Mouse (Mus musculus): ENCODE measurements around the gene Hmgn3. TPM values are rescaled to one million over a fixed set of nuclear protein-coding genes. Genes with fewer than 3 reads are reported as not detected.

The Hmgn3 gene
- polyA plus RNA-seq (2014; fragmentation: Nextera tagmentation; extraction: Ambion mirVana), result 121 and 128 TPM in 2 replicates

GRCm38 (mm10) chr9:83146446-83147188 lies at the start of gene Hmgn3:
TSS of gene Hmgn3 (minus strand) at chr9:83146685.
- no peaks in the 10 kb centered on the region for H3K36me3 ChIP-seq (ENCODE audit: control insufficient read depth, insufficient read depth, low read length)
- H3K4me3 ChIP-seq (ENCODE audit: control insufficient read depth in 1 of 2, insufficient read depth in 1 of 2, low read depth in 1 of 2, low read length in 2 of 2), result peak within 1 kb of the TSS; percentile 64 to 79
- peak; percentile 95 for ATAC-seq (ENCODE audit: insufficient number of reproducible peaks, insufficient read depth, low FRiP score, low read depth)
- WGBS, result 10% methylated on average over 28 of the region's 28 CpGs
- H3K27me3 ChIP-seq (ENCODE audit: control insufficient read depth, insufficient read depth, low read length), result no peaks in the 10 kb centered on the region
- peak within 1 kb of the TSS; percentile 94 for H3K4me2 ChIP-seq (ENCODE audit: low read length)
- H3K27ac ChIP-seq (replicated peaks in 1 of 2; ENCODE audit: control insufficient read depth in 1 of 2, insufficient read depth in 1 of 2, low read depth in 2 of 2, low read length in 2 of 2), result peak within 1 kb of the TSS; percentile 66 to 79
- H3K9ac ChIP-seq (ENCODE audit: low read length), result peak within 1 kb of the TSS; percentile 78
- H3K4me1 ChIP-seq (ENCODE audit: control insufficient read depth in 2 of 2, insufficient read depth in 2 of 2, low read length in 2 of 2), result peaks cover 3 to 6% of the 10 kb centered on the region in 2 experiments; a peak in 2 of 4 replicates
- no peaks in the 10 kb centered on the region for H3K9me3 ChIP-seq (ENCODE audit: control insufficient read depth, low read length)

DNA sequence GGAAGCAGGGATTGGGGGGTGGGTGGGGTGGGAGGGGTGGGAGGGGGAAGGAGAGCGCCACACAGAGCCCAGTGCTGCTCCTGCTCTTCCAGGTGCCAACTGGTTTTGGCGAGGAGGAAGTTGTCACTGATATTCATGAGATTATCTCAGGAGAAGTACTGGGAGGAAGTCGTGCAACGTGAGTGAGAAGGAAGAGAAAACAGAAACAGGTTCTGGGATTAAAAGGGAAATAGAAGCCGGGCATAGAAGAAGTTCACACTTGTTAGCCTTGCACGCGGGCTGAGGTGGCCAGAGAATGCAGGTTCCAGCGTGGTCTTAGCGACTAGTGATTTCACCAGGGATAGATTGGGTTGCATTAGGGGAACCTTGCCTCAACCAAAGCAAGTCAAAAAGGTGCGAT lies 49.3 kb upstream of the Hmgn3 start:
- Histone ChIP-seq H3K9ac (ENCODE audit: low read length) (no peak overlapping the region), H3K4me1 (ENCODE audit: control insufficient read depth in 2 of 2, insufficient read depth in 2 of 2, low read length in 2 of 2) (no peaks in the 10 kb centered on the region), H3K36me3 (ENCODE audit: control insufficient read depth, insufficient read depth, low read length) (no peaks in the 10 kb centered on the region), H3K27ac (replicated peaks in 1 of 2; ENCODE audit: control insufficient read depth in 1 of 2, insufficient read depth in 1 of 2, low read depth in 2 of 2, low read length in 2 of 2) (no peak overlapping the region), H3K9me3 (ENCODE audit: control insufficient read depth, low read length) (no peaks in the 10 kb centered on the region), H3K4me3 (ENCODE audit: control insufficient read depth in 1 of 2, insufficient read depth in 1 of 2, low read depth in 1 of 2, low read length in 2 of 2) (no peak overlapping the region), H3K27me3 (ENCODE audit: control insufficient read depth, insufficient read depth, low read length) (no peaks in the 10 kb centered on the region), H3K4me2 (ENCODE audit: low read length) (no peak overlapping the region)
- WGBS, result 64% methylated on average over 10 of the region's 10 CpGs
- no peak for ATAC-seq (ENCODE audit: insufficient number of reproducible peaks, insufficient read depth, low FRiP score, low read depth)

- H3K4me2 ChIP-seq (ENCODE audit: low read length), result no peak overlapping the region
- no peaks in the 10 kb centered on the region for H3K4me1 ChIP-seq (ENCODE audit: control insufficient read depth in 2 of 2, insufficient read depth in 2 of 2, low read length in 2 of 2)
- ATAC-seq (ENCODE audit: insufficient number of reproducible peaks, insufficient read depth, low FRiP score, low read depth), result no peak
- H3K9ac ChIP-seq (ENCODE audit: low read length), result no peak overlapping the region
- no peaks in the 10 kb centered on the region for H3K27me3 ChIP-seq (ENCODE audit: control insufficient read depth, insufficient read depth, low read length)
- no peak overlapping the region for H3K4me3 ChIP-seq (ENCODE audit: control insufficient read depth in 1 of 2, insufficient read depth in 1 of 2, low read depth in 1 of 2, low read length in 2 of 2)
- 70% methylated on average over 6 of the region's 6 CpGs for WGBS
- no peak overlapping the region for H3K27ac ChIP-seq (replicated peaks in 1 of 2; ENCODE audit: control insufficient read depth in 1 of 2, insufficient read depth in 1 of 2, low read depth in 2 of 2, low read length in 2 of 2)
- no peaks in the 10 kb centered on the region for H3K9me3 ChIP-seq (ENCODE audit: control insufficient read depth, low read length)
- H3K36me3 ChIP-seq (ENCODE audit: control insufficient read depth, insufficient read depth, low read length), result no peaks in the 10 kb centered on the region
These were observed 48.5 kb upstream of the Hmgn3 start for GRCm38 (mm10) chr9:83195007-83195406.

DNA sequence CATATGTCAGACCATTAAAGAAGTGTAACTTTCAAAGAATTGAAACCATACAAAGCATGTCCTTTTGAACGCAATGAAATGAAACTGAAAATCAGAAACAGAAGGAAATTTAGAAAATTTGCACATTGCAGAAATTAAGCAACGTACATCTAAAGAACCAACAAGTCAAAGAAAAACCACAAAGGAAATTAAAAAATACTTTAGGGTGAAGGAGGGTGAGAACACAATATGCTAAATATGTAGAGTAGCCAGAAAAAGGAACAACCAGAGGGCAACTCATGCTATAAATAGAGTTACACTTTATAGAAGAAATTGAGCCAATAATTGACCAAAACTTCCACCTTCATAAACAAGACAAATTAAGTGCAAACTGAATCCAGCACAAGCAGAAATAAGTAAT lies 41.3 kb upstream of the Hmgn3 start:
- 80% methylated on average over 2 of the region's 2 CpGs for WGBS
- Histone ChIP-seq H3K4me3 (ENCODE audit: control insufficient read depth in 1 of 2, insufficient read depth in 1 of 2, low read depth in 1 of 2, low read length in 2 of 2) (no peak overlapping the region), H3K27ac (replicated peaks in 1 of 2; ENCODE audit: control insufficient read depth in 1 of 2, insufficient read depth in 1 of 2, low read depth in 2 of 2, low read length in 2 of 2) (no peak overlapping the region), H3K27me3 (ENCODE audit: control insufficient read depth, insufficient read depth, low read length) (no peaks in the 10 kb centered on the region), H3K4me1 (ENCODE audit: control insufficient read depth in 2 of 2, insufficient read depth in 2 of 2, low read length in 2 of 2) (no peaks in the 10 kb centered on the region), H3K4me2 (ENCODE audit: low read length) (no peak overlapping the region), H3K36me3 (ENCODE audit: control insufficient read depth, insufficient read depth, low read length) (no peaks in the 10 kb centered on the region), H3K9ac (ENCODE audit: low read length) (no peak overlapping the region), H3K9me3 (ENCODE audit: control insufficient read depth, low read length) (no peaks in the 10 kb centered on the region)
- ATAC-seq (ENCODE audit: insufficient number of reproducible peaks, insufficient read depth, low FRiP score, low read depth), result no peak

- no peaks in the 10 kb centered on the region for H3K27me3 ChIP-seq (ENCODE audit: control insufficient read depth, insufficient read depth, low read length)
- peak overlapping the region; percentile 94 for H3K4me2 ChIP-seq (ENCODE audit: low read length)
- peaks cover 3% of the 10 kb centered on the region; the same call in 1 of the 2 replicates for H3K9me3 ChIP-seq (ENCODE audit: control insufficient read depth, low read length)
- peak overlapping the region; percentile 78 for H3K9ac ChIP-seq (ENCODE audit: low read length)
- ATAC-seq (ENCODE audit: insufficient number of reproducible peaks, insufficient read depth, low FRiP score, low read depth), result peak; percentile 62
- H3K36me3 ChIP-seq (ENCODE audit: control insufficient read depth, insufficient read depth, low read length), result no peaks in the 10 kb centered on the region
- peaks cover 3 to 6% of the 10 kb centered on the region in 2 experiments; a peak in 2 of 4 replicates for H3K4me1 ChIP-seq (ENCODE audit: control insufficient read depth in 2 of 2, insufficient read depth in 2 of 2, low read length in 2 of 2)
- WGBS, result 3% methylated on average over 49 of the region's 53 CpGs
- H3K27ac ChIP-seq (replicated peaks in 1 of 2; ENCODE audit: control insufficient read depth in 1 of 2, insufficient read depth in 1 of 2, low read depth in 2 of 2, low read length in 2 of 2), result peak overlapping the region; percentile 66 to 79
- peak overlapping the region; percentile 64 to 79 for H3K4me3 ChIP-seq (ENCODE audit: control insufficient read depth in 1 of 2, insufficient read depth in 1 of 2, low read depth in 1 of 2, low read length in 2 of 2)
These were observed 667 bp downstream of the Hmgn3 start for GRCm38 (mm10) chr9:83145591-83146445.

DNA sequence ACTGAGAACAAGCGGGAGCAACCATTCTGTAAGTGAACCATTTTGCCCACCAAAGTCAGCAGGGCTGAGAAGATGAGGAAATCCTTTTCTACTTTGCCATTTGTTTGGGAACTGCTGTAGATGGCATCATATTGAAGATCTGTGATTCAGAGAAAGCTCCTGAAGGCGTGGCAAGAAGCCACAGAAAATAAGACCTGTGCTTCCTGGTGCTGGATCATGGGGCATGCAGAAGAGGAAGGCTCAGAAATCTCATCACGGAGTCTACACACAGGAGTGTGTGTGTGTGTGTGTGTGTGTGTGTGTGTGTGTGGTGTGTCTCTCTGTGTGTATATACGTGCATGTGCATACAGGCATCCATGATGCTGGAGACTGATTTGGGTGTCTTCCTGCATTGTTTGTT lies 16.7 kb downstream of the Hmgn3 start:
- Histone ChIP-seq H3K36me3 (ENCODE audit: control insufficient read depth, insufficient read depth, low read length) (no peaks in the 10 kb centered on the region), H3K27ac (replicated peaks in 1 of 2; ENCODE audit: control insufficient read depth in 1 of 2, insufficient read depth in 1 of 2, low read depth in 2 of 2, low read length in 2 of 2) (no peak overlapping the region), H3K9me3 (ENCODE audit: control insufficient read depth, low read length) (no peaks in the 10 kb centered on the region), H3K4me2 (ENCODE audit: low read length) (no peak overlapping the region), H3K4me1 (ENCODE audit: control insufficient read depth in 2 of 2, insufficient read depth in 2 of 2, low read length in 2 of 2) (peaks cover 0 to 6% of the 10 kb centered on the region in 2 experiments; a peak in 2 of 4 replicates), H3K27me3 (ENCODE audit: control insufficient read depth, insufficient read depth, low read length) (no peaks in the 10 kb centered on the region), H3K4me3 (ENCODE audit: control insufficient read depth in 1 of 2, insufficient read depth in 1 of 2, low read depth in 1 of 2, low read length in 2 of 2) (no peak overlapping the region), H3K9ac (ENCODE audit: low read length) (no peak overlapping the region)
- no peak for ATAC-seq (ENCODE audit: insufficient number of reproducible peaks, insufficient read depth, low FRiP score, low read depth)
- WGBS, result 93% methylated on average over 4 of the region's 4 CpGs

DNA sequence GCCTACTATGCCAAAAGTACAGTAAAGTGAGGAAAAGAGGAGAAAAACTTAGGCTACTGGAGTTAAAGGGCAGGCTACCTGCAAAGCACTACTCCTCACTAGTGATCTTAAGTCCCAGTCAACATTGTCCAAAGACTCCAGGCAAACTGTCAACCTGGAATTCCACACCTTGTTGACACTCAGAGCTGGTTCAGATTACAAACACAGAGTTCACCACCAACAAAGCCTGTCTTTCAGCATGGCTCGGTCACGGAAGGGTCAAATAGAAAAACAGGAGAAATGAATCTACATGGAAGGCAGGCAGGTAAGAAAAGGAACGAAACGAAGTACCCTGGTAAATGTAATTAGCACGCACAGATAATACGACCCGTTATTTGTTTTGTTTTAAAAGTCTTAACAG lies 18.6 kb downstream of the Hmgn3 start:
- 36% methylated on average over 7 of the region's 7 CpGs for WGBS
- no peaks in the 10 kb centered on the region for H3K27me3 ChIP-seq (ENCODE audit: control insufficient read depth, insufficient read depth, low read length)
- peak overlapping the region in 1 of 2 experiments; percentile 27; a peak in 1 of 4 replicates for H3K27ac ChIP-seq (replicated peaks in 1 of 2; ENCODE audit: control insufficient read depth in 1 of 2, insufficient read depth in 1 of 2, low read depth in 2 of 2, low read length in 2 of 2)
- H3K4me3 ChIP-seq (ENCODE audit: control insufficient read depth in 1 of 2, insufficient read depth in 1 of 2, low read depth in 1 of 2, low read length in 2 of 2), result peak overlapping the region in 1 of 2 experiments; percentile 4; a peak in 1 of 4 replicates
- ATAC-seq (ENCODE audit: insufficient number of reproducible peaks, insufficient read depth, low FRiP score, low read depth), result no peak
- H3K4me1 ChIP-seq (ENCODE audit: control insufficient read depth in 2 of 2, insufficient read depth in 2 of 2, low read length in 2 of 2), result peaks cover 0 to 6% of the 10 kb centered on the region in 2 experiments; a peak in 2 of 4 replicates
- peaks cover 2% of the 10 kb centered on the region; the same call in 1 of the 2 replicates for H3K36me3 ChIP-seq (ENCODE audit: control insufficient read depth, insufficient read depth, low read length)
- no peak overlapping the region for H3K9ac ChIP-seq (ENCODE audit: low read length)
- no peaks in the 10 kb centered on the region for H3K9me3 ChIP-seq (ENCODE audit: control insufficient read depth, low read length)
- H3K4me2 ChIP-seq (ENCODE audit: low read length), result peak overlapping the region; percentile 37

Data from heart, embryonic 14.5 days (tissue).